Comparison of ENCODE assay signal across 9 mouse cellular contexts in genomic region chr1:164315266-164315665, GRCm38 (mm10). TPM values are rescaled to one million over a fixed set of nuclear protein-coding genes. Genes with fewer than 3 reads are reported as not detected.
A peak's percentile ranks its signal among the peaks of the same experiment; 100 is the strongest.
DNase-seq lines count a peak whose midpoint lies in the region; ATAC-seq lines count a peak whose summit lies in the region.
"Had no signal": no experiment of that assay in that cellular context is flagged by ENCODE, and none has a peak within 500 bp of the region (broad histone marks: within the 10 kb centered on the region; RNA-seq: fewer than 3 reads in every experiment).

No protein-coding gene starts in this region.

- H3K27me3 ChIP-seq in hindbrain, embryonic 14.5 days (ENCODE audit: control insufficient read depth, insufficient read depth, low read length), result no peaks in the 10 kb centered on the region
- no peaks in the 10 kb centered on the region for H3K27me3 ChIP-seq in hindbrain, embryonic 12.5 days
- H3K27me3 ChIP-seq in limb, embryonic 10.5 days (ENCODE audit: low read depth, poor library complexity, severe bottlenecking), result no peaks in the 10 kb centered on the region
- H3K27me3 ChIP-seq in intestine, embryonic 15.5 days (replicated peaks), result no peaks in the 10 kb centered on the region
- H3K27me3 ChIP-seq: limb, embryonic 12.5 days had no signal

- peaks cover 29% of the 10 kb centered on the region for H3K36me3 ChIP-seq in hindbrain, embryonic 14.5 days (replicated peaks; ENCODE audit: control insufficient read depth, insufficient read depth)
- H3K36me3 ChIP-seq in hindbrain, embryonic 12.5 days, result peaks cover 19% of the 10 kb centered on the region
- H3K36me3 ChIP-seq in limb, embryonic 10.5 days, result peaks cover 39% of the 10 kb centered on the region
- no peaks in the 10 kb centered on the region for H3K36me3 ChIP-seq in intestine, embryonic 15.5 days

- ATAC-seq in hindbrain, embryonic 14.5 days (ENCODE audit: low FRiP score), result no peak
- no peak for ATAC-seq in hindbrain, embryonic 12.5 days (ENCODE audit: low FRiP score)
- ATAC-seq in intestine, embryonic 15.5 days, result no peak

- no peaks in the 10 kb centered on the region for H3K4me1 ChIP-seq in hindbrain, embryonic 14.5 days (replicated peaks; ENCODE audit: control insufficient read depth, insufficient read depth, low read length)
- no peaks in the 10 kb centered on the region for H3K4me1 ChIP-seq in hindbrain, embryonic 12.5 days
- H3K4me1 ChIP-seq in limb, embryonic 10.5 days, result no peaks in the 10 kb centered on the region
- peaks cover 13% of the 10 kb centered on the region for H3K4me1 ChIP-seq in intestine, embryonic 15.5 days (replicated peaks)
- H3K4me1 ChIP-seq: limb, embryonic 12.5 days had no signal

- no peak overlapping the region for H3K4me3 ChIP-seq in hindbrain, embryonic 14.5 days (replicated peaks; ENCODE audit: low read length)
- no peak overlapping the region for H3K4me3 ChIP-seq in hindbrain, embryonic 12.5 days
- H3K4me3 ChIP-seq in limb, embryonic 10.5 days, result no peak overlapping the region
- H3K4me3 ChIP-seq in intestine, embryonic 15.5 days (replicated peaks), result no peak overlapping the region
- H3K4me3 ChIP-seq: limb, embryonic 12.5 days had no signal

- H3K9ac ChIP-seq in hindbrain, embryonic 14.5 days, result no peak overlapping the region
- H3K9ac ChIP-seq in hindbrain, embryonic 12.5 days, result no peak overlapping the region
- no peak overlapping the region for H3K9ac ChIP-seq in intestine, embryonic 15.5 days
- H3K9ac ChIP-seq: limb, embryonic 12.5 days had no signal

- no peak overlapping the region for H3K27ac ChIP-seq in hindbrain, embryonic 14.5 days
- H3K27ac ChIP-seq in hindbrain, embryonic 12.5 days, result no peak overlapping the region
- H3K27ac ChIP-seq in limb, embryonic 10.5 days, result no peak overlapping the region
- H3K27ac ChIP-seq in intestine, embryonic 15.5 days, result no peak overlapping the region
- H3K27ac ChIP-seq: limb, embryonic 12.5 days had no signal

- peak; percentile 40 for DNase-seq in hindbrain, embryonic 14.5 days (ENCODE audit: low spot score)
- DNase-seq in urinary bladder, postnatal 25 days (ENCODE audit: low spot score), result peak; percentile 36
- DNase-seq in urinary bladder, adult 18-20 months (ENCODE audit: low spot score in 2 of 2), result no peak
- peak; percentile 25 for DNase-seq in cerebellum, adult 11-12 months
- DNase-seq in limb, embryonic 10.5 days (ENCODE audit: low spot score), result peak; percentile 50
- peak; percentile 24 for DNase-seq in spleen, adult 12 weeks (ENCODE audit: low spot score)

- no peaks in the 10 kb centered on the region for H3K9me3 ChIP-seq in hindbrain, embryonic 14.5 days (ENCODE audit: control insufficient read depth, low read length)
- H3K9me3 ChIP-seq in hindbrain, embryonic 12.5 days (replicated peaks), result no peaks in the 10 kb centered on the region
- H3K9me3 ChIP-seq in limb, embryonic 10.5 days (replicated peaks), result no peaks in the 10 kb centered on the region
- H3K9me3 ChIP-seq in intestine, embryonic 15.5 days, result no peaks in the 10 kb centered on the region
- H3K9me3 ChIP-seq: limb, embryonic 12.5 days had no signal

- no peak overlapping the region for H3K4me2 ChIP-seq in hindbrain, embryonic 14.5 days (replicated peaks)
- H3K4me2 ChIP-seq in hindbrain, embryonic 12.5 days (replicated peaks), result no peak overlapping the region
- no peak overlapping the region for H3K4me2 ChIP-seq in intestine, embryonic 15.5 days (replicated peaks)
- H3K4me2 ChIP-seq: limb, embryonic 12.5 days had no signal

- 70% methylated on average over 8 of the region's 8 CpGs for WGBS in hindbrain, embryonic 14.5 days
- 69% methylated on average over 8 of the region's 8 CpGs for WGBS in hindbrain, embryonic 12.5 days
- WGBS in limb, embryonic 10.5 days, result 74% methylated on average over 8 of the region's 8 CpGs
- 76% methylated on average over 8 of the region's 8 CpGs for WGBS in intestine, embryonic 15.5 days

RNA-seq across cellular contexts. Expression of gene Blzf1, which starts 8.0 kb away (rescaled TPM):
- polyA plus RNA-seq in hindbrain, embryonic 14.5 days (2014; fragmentation: Nextera tagmentation; extraction: Ambion mirVana), result 25.8 and 29.2 TPM in 2 replicates
- polyA plus RNA-seq in hindbrain, embryonic 12.5 days (2016; fragmentation: Nextera tagmentation; extraction: Ambion mirVana), result 31.0 and 31.3 TPM in 2 replicates
- polyA plus RNA-seq in limb, embryonic 10.5 days (2016; fragmentation: Nextera tagmentation; extraction: Ambion mirVana), result 23.9 and 27.5 TPM in 2 replicates
- 23.6 and 25.7 TPM in 2 replicates for polyA plus RNA-seq in intestine, embryonic 15.5 days (2015; fragmentation: Nextera tagmentation; extraction: Ambion mirVana)

RNA-seq across cellular contexts. Expression of gene Nme7, which starts 11.3 kb away (rescaled TPM):
- 25.8 and 26.2 TPM in 2 replicates for polyA plus RNA-seq in hindbrain, embryonic 14.5 days (2014; fragmentation: Nextera tagmentation; extraction: Ambion mirVana)
- polyA plus RNA-seq in hindbrain, embryonic 12.5 days (2016; fragmentation: Nextera tagmentation; extraction: Ambion mirVana), result 29.8 and 32.0 TPM in 2 replicates
- 46.5 and 47.7 TPM in 2 replicates for polyA plus RNA-seq in limb, embryonic 10.5 days (2016; fragmentation: Nextera tagmentation; extraction: Ambion mirVana)
- polyA plus RNA-seq in intestine, embryonic 15.5 days (2015; fragmentation: Nextera tagmentation; extraction: Ambion mirVana), result 35.0 and 35.2 TPM in 2 replicates

RNA-seq across cellular contexts. Expression of gene Ccdc181, which starts 39.9 kb away (rescaled TPM):
- polyA plus RNA-seq in hindbrain, embryonic 14.5 days (2014; fragmentation: Nextera tagmentation; extraction: Ambion mirVana), result 23.4 and 24.5 TPM in 2 replicates
- polyA plus RNA-seq in hindbrain, embryonic 12.5 days (2016; fragmentation: Nextera tagmentation; extraction: Ambion mirVana), result 15.3 and 19.2 TPM in 2 replicates
- polyA plus RNA-seq in limb, embryonic 10.5 days (2016; fragmentation: Nextera tagmentation; extraction: Ambion mirVana), result 4.6 and 6.4 TPM in 2 replicates
- polyA plus RNA-seq in intestine, embryonic 15.5 days (2015; fragmentation: Nextera tagmentation; extraction: Ambion mirVana), result 8.0 and 8.1 TPM in 2 replicates

Comparison
In these comparisons a context has a peak if more than half of its experiments do, and no peak if none do; other contexts are left out.
1. DNase-seq: peak in hindbrain, embryonic 14.5 days (single experiment), urinary bladder, postnatal 25 days (single experiment), cerebellum, adult 11-12 months (single experiment), limb, embryonic 10.5 days (single experiment) and spleen, adult 12 weeks (single experiment); none in urinary bladder, adult 18-20 months (0 of 2).